Mouse (Mus musculus): ENCODE results near the gene Krtdap.
"Not testable (repeated sequence)": the region's sequence is repeated elsewhere in the genome, so short reads cannot be mapped to it uniquely, and the experiment has no call there.

Gene Krtdap

DNA sequence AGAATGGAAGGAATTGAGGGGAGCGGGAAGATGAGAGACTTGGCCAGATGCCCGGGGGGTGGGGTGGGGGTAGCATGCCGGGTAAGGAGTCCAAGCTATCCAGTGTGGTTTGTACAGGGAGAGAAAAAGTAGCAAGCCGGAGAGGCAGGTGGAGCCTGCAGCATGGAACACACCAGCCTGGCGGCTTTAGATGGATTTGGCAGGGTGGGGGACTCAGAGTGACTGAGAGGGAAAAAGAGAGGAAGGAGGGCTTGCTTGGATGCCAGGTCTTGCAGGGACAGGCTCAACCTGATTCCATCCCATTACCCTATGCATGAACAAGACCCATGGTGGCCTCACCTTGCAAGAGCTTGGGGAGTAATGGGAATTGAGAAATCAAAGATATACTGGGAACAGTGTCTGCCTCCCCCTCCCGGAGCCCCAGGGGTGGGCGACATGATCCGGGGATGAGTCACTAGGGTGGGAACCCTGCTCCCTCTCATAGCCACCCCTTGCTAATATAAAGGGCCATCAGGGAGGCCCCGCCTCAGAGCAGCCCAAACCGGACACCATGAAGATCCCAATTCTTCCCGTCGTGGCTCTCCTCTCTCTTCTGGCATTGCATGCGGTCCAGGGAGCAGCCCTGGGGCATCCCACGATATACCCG lies at the start of gene Krtdap:
Krtdap (plus strand) TSS at position 520 of the 646 bp plus-strand sequence.
- DNase-seq: no peak

GRCm38 (mm10) chr7:30742570-30742969 lies 45.1 kb upstream of the Krtdap start:
- not testable (repeated sequence) for DNase-seq

- DNase-seq: not testable (repeated sequence)
These were observed 44.1 kb upstream of the Krtdap start, which contains the start of gene Gapdhs for GRCm38 (mm10) chr7:30743617-30744016. Gene Gapdhs (minus strand): TSS chr7:30743681.

DNA sequence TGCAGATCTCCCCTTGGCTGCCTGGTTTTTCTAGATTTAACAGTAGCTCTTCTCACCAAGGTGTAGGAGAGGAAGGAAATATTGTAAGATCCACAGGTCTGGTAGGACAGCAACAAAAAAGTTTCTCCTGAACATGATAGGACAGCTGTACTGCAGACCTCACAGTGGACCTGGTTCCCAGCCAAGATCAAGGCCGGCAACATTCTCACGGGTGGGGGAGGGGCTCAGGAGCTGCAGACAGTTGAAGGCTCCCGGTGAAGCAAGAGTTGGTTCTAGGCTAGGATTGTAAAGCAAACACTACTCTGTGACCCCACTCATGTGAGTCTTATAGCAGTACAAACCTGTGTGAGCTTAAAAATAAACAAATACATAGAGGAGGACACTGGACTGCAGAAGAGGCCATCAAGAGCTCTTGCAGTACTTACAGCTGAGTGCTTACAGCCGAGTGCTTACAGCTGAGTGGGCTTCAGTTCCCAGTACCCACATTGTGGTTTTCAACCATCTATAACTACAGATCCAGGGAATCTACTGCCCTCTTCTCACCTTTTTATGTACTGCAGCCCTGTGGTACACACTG lies 43.6 kb upstream of the Krtdap start:
- DNase-seq: no peak

GRCm38 (mm10) chr7:30747525-30748204 lies 40.0 kb upstream of the Krtdap start:
- DNase-seq: no peak

DNA sequence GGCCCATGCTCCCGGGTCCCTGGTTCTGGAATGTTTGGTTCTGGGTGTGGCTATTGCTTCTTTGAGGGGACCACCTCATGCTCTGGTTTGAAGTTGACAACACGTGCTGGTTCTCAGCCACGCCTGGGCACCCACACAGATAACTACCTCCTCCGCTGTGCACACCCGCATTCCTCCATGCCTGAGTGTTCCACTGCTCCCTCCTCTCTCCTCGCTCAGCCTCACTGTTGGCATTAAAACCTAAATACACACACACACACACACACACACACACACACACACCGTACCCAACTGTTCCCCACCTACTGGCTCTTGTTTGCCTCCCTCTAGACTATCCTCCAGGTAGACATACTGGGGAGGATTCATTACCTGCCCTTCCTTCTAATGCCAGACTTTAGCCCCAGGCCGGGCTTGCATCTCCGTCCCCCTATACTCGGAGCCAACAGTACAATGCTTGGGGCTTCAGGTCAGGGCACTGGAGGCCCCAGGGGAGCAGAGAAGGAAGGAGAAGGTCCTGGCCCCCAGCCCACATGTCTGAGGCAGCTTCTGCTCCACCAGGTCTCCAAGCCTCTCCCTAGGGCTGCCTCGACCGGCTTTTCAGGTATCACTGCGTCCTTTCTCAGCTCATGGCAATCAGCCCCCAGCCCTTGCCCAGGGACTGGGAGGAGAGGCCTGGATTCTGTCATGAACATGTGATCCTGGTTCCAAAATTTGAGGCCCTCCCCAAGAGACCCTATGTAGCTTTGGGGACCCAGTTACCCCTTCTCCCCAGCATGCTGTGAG lies 37.7 kb upstream of the Krtdap start:
- DNase-seq: no peak

GRCm38 (mm10) chr7:30751086-30751669 lies 36.5 kb upstream of the Krtdap start, which contains the start of gene Sbsn:
Gene Sbsn (plus strand): TSS chr7:30751471.
- no peak for DNase-seq

DNA sequence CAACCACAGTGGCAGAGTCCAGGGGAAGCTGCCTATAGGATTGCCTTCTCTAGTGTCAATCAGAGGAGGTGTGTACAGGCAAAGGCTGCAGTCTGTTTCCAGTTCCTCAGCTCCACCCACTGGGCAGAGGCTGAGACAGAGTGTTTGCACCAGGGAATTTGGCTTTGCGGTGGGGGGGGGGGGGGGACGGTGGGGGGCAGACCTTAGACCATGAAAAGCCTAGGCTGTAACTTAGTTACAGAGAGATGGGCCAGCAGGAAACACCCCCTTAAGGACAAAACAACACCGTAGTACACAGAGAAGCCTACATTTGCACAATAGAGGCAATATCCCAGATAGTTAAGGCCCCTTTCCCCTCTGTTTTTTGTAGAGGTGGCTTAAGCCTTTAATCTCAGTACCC lies 30.7 kb upstream of the Krtdap start:
- no peak for DNase-seq

- DNase-seq: no peak
These were observed 28.8 kb upstream of the Krtdap start for GRCm38 (mm10) chr7:30758853-30759252.

DNA sequence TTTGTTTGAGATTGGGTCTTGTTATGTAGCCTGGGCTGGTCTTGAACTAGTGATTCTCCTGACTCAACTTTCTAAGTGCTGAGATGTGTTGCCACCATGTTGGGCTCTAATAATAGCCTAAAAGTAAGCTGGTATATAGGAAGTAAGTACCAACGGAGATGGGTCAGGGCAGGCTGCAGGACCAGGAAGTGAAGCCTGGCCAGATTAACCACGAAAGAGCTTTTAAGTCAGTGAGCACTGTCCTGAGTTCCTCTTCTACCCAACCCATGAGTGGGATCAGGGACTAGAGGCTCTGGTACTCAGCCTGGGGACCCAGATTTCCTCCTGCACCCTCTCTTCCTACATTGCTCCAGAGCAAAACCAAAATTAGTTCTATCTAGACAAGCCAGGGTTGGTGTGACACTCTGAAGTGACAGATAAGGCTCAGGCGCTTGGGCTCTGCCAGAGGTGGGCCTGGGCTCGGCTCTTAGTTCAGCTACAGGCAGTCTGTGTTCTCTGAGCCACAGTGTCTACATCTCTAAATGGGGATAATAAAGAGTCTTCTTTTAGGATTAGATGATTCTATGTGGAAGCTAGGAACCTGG lies 25.8 kb upstream of the Krtdap start:
- DNase-seq: no peak

DNA sequence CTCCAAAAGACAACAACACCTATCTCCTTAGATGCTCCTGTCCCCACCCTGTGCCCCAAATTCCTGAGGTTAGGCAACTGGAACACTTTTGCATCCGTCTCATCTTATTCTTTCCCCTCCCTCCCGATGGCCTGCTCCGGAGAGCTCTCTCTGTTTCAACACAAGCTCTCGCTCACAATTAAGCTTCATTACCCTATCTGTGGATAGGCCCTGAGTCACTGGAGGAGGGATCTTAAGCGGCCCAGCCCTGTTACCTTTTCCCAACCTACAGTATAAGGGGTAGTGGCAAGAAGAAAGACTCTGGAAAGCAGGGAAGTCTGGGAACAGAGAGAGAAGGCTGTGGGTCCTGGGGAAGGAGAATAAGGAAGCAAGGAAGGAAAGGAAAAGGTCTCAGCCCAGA lies 24.2 kb upstream of the Krtdap start, which contains the start of gene Dmkn:
Dmkn (plus strand) TSS at position 301 of the 400 bp plus-strand sequence.
- DNase-seq: no peak

DNA sequence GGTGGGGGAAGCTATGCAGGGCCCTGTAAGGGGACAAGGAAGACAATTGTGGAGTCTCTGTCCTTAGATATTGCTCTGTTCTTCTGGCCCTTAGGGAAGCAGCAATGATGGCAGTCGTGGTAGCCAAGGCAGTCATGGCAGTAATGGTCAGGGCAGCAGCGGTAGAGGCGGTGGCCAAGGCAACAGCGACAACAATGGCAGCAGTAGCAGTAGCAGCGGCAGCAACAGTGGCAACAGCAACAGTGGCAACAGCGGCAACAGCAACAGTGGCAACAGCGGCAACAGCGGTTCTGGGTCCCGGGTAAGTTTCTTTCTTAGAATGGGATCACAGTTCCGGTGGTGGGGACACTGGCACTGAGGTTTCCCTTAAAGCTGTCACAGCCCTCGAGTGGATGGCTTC lies 22.5 kb upstream of the Krtdap start:
- no peak for DNase-seq

DNA sequence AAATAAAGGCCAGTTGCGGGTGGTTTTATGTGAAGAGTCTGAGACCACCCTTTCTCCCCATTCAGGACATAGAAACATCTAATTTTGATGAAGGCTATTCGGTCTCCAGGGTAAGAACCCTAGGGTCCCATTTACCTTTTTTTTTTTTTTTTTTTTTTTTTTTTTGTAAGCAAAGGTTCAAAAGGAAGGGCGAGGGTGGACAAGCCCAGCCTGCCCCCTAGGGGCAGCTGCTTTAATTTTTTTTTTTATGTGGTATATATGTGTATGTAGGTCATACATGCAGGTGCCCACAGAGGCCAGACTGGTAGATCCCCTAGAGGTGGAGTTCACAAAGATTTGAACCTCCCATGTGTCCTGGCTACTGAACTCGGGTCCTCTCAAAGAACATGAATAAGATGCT lies 21.3 kb upstream of the Krtdap start:
- no peak for DNase-seq

GRCm38 (mm10) chr7:30769236-30769635 lies 18.5 kb upstream of the Krtdap start:
- no peak for DNase-seq

DNA sequence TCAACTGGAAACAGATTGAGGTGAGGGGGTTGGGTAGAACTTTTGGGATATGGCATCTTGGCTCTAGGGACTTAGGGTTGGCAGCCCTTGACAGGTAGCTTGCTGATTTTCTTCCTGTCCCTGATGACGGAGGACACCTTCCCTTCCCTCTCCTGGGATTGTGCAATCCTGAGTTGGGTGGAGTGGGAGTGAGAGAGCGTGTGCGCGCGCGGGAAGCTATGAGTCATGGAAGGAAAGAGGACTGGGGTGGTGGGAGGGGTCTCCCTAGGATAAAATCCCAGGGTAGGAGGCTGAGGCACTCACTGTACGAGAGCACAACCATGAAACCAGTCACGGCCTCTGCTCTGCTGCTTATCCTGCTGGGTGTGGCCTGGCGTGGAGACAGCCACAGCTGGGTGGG lies 11.6 kb upstream of the Krtdap start:
- no peak for DNase-seq

DNA sequence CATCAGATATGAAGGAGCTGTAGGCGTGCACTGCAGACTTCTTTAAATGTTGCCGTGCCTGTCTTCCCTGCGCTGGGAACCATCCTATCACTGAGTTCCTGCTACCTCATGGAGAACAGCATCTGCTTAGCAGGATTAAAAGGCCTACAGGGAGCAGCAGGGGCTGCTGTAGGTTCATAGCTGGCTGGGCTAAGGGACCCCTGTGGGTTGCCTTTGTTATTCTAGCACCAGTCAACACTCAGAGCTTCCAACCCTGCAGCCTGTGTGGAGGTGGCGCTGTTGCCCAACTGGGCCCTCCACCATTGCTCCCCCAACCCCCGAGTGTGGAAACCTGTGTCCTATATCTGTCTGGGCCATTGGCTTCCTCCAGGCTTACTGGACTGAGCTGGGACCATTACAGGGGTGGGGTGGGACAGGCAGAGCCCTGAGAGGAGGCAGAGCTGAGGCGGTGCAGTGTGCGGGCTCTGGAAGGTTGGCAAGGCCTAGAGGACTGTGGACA lies 10.6 kb upstream of the Krtdap start:
- DNase-seq: no peak

GRCm38 (mm10) chr7:30777911-30778310 lies 9.8 kb upstream of the Krtdap start:
- no peak for DNase-seq

DNA sequence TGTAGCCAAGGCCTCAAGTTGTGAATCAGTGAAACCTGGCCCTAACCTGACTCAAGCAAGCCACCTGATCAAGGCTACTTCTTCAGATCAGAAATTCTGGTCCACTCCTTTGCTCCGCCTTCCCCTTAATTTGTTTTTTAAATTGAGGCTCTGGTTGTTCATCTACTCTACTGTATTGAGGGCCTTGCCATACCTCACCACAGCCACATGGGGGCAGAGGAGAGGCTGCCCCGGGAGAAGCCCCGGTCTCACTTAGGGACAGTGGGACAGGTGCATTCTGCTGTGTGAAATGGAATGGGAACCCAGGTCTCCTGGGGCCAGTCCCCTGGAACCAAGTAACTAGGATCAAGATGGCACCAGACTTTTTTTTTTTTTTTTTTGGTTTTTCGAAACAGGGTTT lies 5.9 kb upstream of the Krtdap start:
- no peak for DNase-seq

- DNase-seq: no peak
These were observed 5.0 kb upstream of the Krtdap start for GRCm38 (mm10) chr7:30782658-30783057.

- DNase-seq: no peak
These were observed 2.5 kb upstream of the Krtdap start for GRCm38 (mm10) chr7:30785154-30785553.

- no peak for DNase-seq
These were observed 1.8 kb upstream of the Krtdap start for GRCm38 (mm10) chr7:30785721-30786546.
